Mouse (Mus musculus) ES-E14 (cell line): Measurements from ENCODE around the gene P2rx1.

Source experiments
- CHD2 ChIP-seq: IDR thresholded peaks from 2 replicates; pipeline ENCODE4 v1.6.1; 2014; ENCODE audit warnings: mild to moderate bottlenecking, low read depth, low read length, inconsistent platforms
- HCFC1 ChIP-seq: IDR thresholded peaks from 2 replicates; pipeline ENCODE4 v1.6.1; 2012; ENCODE audit warnings: low read length, inconsistent platforms, borderline replicate concordance; ENCODE audit not compliant: insufficient read depth
- ZC3H11A ChIP-seq: IDR thresholded peaks from 2 replicates; pipeline ENCODE4 v1.6.1; 2012; ENCODE audit warnings: low read depth, mild to moderate bottlenecking, inconsistent platforms, low read length, borderline replicate concordance
- ZNF384 ChIP-seq: IDR thresholded peaks from 2 replicates; pipeline ENCODE4 v1.6.1; 2012; ENCODE audit warnings: low read depth, low read length, inconsistent platforms

DNA sequence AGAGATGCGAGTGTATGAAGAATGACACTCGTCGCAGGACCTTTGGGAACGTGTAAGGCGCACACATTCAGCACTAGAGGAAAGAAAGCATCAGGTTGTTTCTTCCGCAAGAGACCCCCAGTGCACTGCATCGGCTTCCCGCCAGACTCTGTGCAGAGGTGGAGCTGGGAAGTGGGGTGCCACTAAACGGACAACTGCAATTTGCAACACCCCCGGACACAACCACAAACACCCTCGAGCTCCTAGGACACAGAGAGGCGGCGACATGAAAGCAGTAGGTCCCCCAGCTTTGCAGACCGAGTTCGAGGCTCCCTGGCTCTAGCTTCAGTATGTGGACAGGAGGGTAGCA, 38.2 kb upstream of the P2rx1 start:
- TF ChIP-seq HCFC1 (no peak), CHD2 (no peak), ZC3H11A (no peak), ZNF384 (no peak)
